Comparison of ENCODE assay signal across 8 mouse cellular contexts in genomic region chr2:33316516-33316915, GRCm38 (mm10). TPM values are rescaled to one million over a fixed set of nuclear protein-coding genes. Genes with fewer than 3 reads are reported as not detected.
DNase-seq lines count a peak whose midpoint lies in the region; ATAC-seq and TF ChIP-seq lines count a peak whose summit lies in the region.

No protein-coding gene starts in this region.

- WGBS in hindbrain, embryonic 16.5 days = 6% methylated on average over 7 of the region's 7 CpGs

- TF ChIP-seq CTCF in cortical plate, adult 2 months (IDR thresholded peaks at IDR 0.05; ENCODE audit: extremely low read depth, insufficient read depth, low read length) = peak; percentile 72

- no peaks in the 10 kb centered on the region for H3K27me3 ChIP-seq in hindbrain, embryonic 16.5 days (replicated peaks; ENCODE audit: control insufficient read depth, insufficient read depth, low read length)

- H3K27ac ChIP-seq in cortical plate, adult 2 months (ENCODE audit: insufficient read depth, low read length) = 0 out of 2 replicates have a peak overlapping the region, but pooled peaks have one; percentile 4
- no peak overlapping the region; the same call in 1 of the 2 replicates for H3K27ac ChIP-seq in hindbrain, embryonic 16.5 days (ENCODE audit: low read depth, low read length)

- DNase-seq in adrenal gland, adult (ENCODE audit: inconsistent age in 2 of 2, low spot score in 1 of 2) = peak; percentile 80 to 87
- peak; percentile 88 for DNase-seq in gastrocnemius, postnatal 10 days
- DNase-seq in left cerebral cortex, postnatal 10 days (ENCODE audit: extremely low spot score in 1 of 2, low spot score in 2 of 2) = peak; percentile 61 to 91
- DNase-seq in mesoderm, embryonic 11.5 days (ENCODE audit: low read depth, low spot score) = peak; percentile 84
- peak; percentile 22 to 43 for DNase-seq in right cerebral cortex, postnatal 36 days (ENCODE audit: low spot score in 2 of 2)
- no peak for DNase-seq in T-cell, adult 2 months (ENCODE audit: low spot score)

- H3K9me3 ChIP-seq in hindbrain, embryonic 16.5 days (ENCODE audit: control insufficient read depth, low read length) = no peaks in the 10 kb centered on the region

- ATAC-seq in hindbrain, embryonic 16.5 days = peak; percentile 87

- no peak overlapping the region for H3K4me2 ChIP-seq in hindbrain, embryonic 16.5 days (ENCODE audit: low read length)

- H3K4me3 ChIP-seq in cortical plate, adult 2 months (ENCODE audit: insufficient read depth, low read length) = no peak overlapping the region
- H3K4me3 ChIP-seq in hindbrain, embryonic 16.5 days (ENCODE audit: low read length) = no peak overlapping the region

- H3K9ac ChIP-seq in hindbrain, embryonic 16.5 days (ENCODE audit: low read depth, low read length) = no peak overlapping the region

- TF ChIP-seq POLR2A in cortical plate, adult 2 months (IDR thresholded peaks at IDR 0.05; ENCODE audit: extremely low read depth, insufficient read depth, low read length) = no peak

- intact Hi-C loops in left cerebral cortex, postnatal 10 days (cut with DNase I) = no loop called here

- H3K36me3 ChIP-seq in hindbrain, embryonic 16.5 days (ENCODE audit: control insufficient read depth, insufficient read depth, low read length) = no peaks in the 10 kb centered on the region; the same call in 1 of the 2 replicates

- peaks cover 21% of the 10 kb centered on the region for H3K4me1 ChIP-seq in cortical plate, adult 2 months (ENCODE audit: control insufficient read depth, insufficient read depth, low read length)
- peaks cover 23% of the 10 kb centered on the region for H3K4me1 ChIP-seq in hindbrain, embryonic 16.5 days (ENCODE audit: control insufficient read depth, insufficient read depth, low read depth, low read length)

RNA-seq across cellular contexts. Expression of gene Ralgps1, which starts 54.8 kb away (rescaled TPM):
- polyA plus RNA-seq in cortical plate, adult 2 months (2012; rRNA removed) = 66.0 and 66.6 TPM in 2 replicates
- total RNA-seq in gastrocnemius, postnatal 10 days (2021) = 1 to 10 TPM; 4.1 to 5.2 TPM
- 32.0 and 44.4 TPM in 2 replicates for polyA plus RNA-seq in hindbrain, embryonic 16.5 days (2015; fragmentation: Nextera tagmentation; extraction: Ambion mirVana)
- 10 to 100 TPM; 71.1 to 72.5 TPM for total RNA-seq in left cerebral cortex, postnatal 10 days (2021)

Comparison
In these comparisons a context has a peak if more than half of its experiments do, and no peak if none do; other contexts are left out.
1. RNA of gene Ralgps1, which starts 54.8 kb away (total RNA-seq): 71.1 to 72.5 TPM in left cerebral cortex, postnatal 10 days; 4.1 to 5.2 TPM in gastrocnemius, postnatal 10 days; every median in the first group is over 10 times any median in the second.